Mouse (Mus musculus): ENCODE results near the gene Prps1. TPM values are rescaled to one million over a fixed set of nuclear protein-coding genes. Genes with fewer than 3 reads are reported as not detected.
"Not testable (repeated sequence)": the region's sequence is repeated elsewhere in the genome, so short reads cannot be mapped to it uniquely, and the experiment has no call there.

Prps1 gene
- polyA plus RNA-seq, 1 experiment from 2014 or later = 27.5 TPM

GRCm38 (mm10) chrX:140491884-140492571, 35.6 kb downstream of the Prps1 start:
- ATAC-seq (ENCODE audit: low read depth) = no peak; the same call in 1 of the 2 replicates
- Histone ChIP-seq H3K9me3 (replicated peaks; ENCODE audit: control insufficient read depth, low read length) (no peaks in the 10 kb centered on the region), H3K4me1 (ENCODE audit: control insufficient read depth, low read depth, low read length) (no peaks in the 10 kb centered on the region; the same call in 1 of the 2 replicates), H3K4me2 (ENCODE audit: low read depth, low read length) (no peak overlapping the region), H3K27me3 (ENCODE audit: control insufficient read depth, insufficient read depth, low read depth, low read length) (no peaks in the 10 kb centered on the region), H3K9ac (ENCODE audit: low read depth, low read length) (no peak overlapping the region), H3K4me3 (ENCODE audit: low read depth, low read length) (no peak overlapping the region), H3K36me3 (ENCODE audit: control insufficient read depth, insufficient read depth) (no peaks in the 10 kb centered on the region), H3K27ac (ENCODE audit: low read length) (no peak overlapping the region)
- WGBS (ENCODE audit: insufficient replicate concordance) = 29% methylated on average over 10 of the region's 10 CpGs

GRCm38 (mm10) chrX:140493527-140494029, 37.2 kb downstream of the Prps1 start:
- ATAC-seq (ENCODE audit: low read depth) = peak; percentile 35; the same call in 1 of the 2 replicates
- Histone ChIP-seq H3K9ac (ENCODE audit: low read depth, low read length) (no peak overlapping the region), H3K36me3 (ENCODE audit: control insufficient read depth, insufficient read depth) (no peaks in the 10 kb centered on the region), H3K4me1 (ENCODE audit: control insufficient read depth, low read depth, low read length) (no peaks in the 10 kb centered on the region; the same call in 1 of the 2 replicates), H3K27ac (ENCODE audit: low read length) (no peak overlapping the region), H3K4me2 (ENCODE audit: low read depth, low read length) (no peak overlapping the region), H3K4me3 (ENCODE audit: low read depth, low read length) (no peak overlapping the region), H3K27me3 (ENCODE audit: control insufficient read depth, insufficient read depth, low read depth, low read length) (no peaks in the 10 kb centered on the region), H3K9me3 (replicated peaks; ENCODE audit: control insufficient read depth, low read length) (no peaks in the 10 kb centered on the region)
- WGBS (ENCODE audit: insufficient replicate concordance) = 40% methylated on average over 7 of the region's 7 CpGs

- WGBS (ENCODE audit: insufficient replicate concordance) = 57% methylated on average over 6 of the region's 6 CpGs
- Histone ChIP-seq H3K27ac (ENCODE audit: low read length) (no peak overlapping the region), H3K9ac (ENCODE audit: low read depth, low read length) (no peak overlapping the region), H3K27me3 (ENCODE audit: control insufficient read depth, insufficient read depth, low read depth, low read length) (no peaks in the 10 kb centered on the region), H3K36me3 (ENCODE audit: control insufficient read depth, insufficient read depth) (no peaks in the 10 kb centered on the region), H3K4me1 (ENCODE audit: control insufficient read depth, low read depth, low read length) (no peaks in the 10 kb centered on the region; the same call in 1 of the 2 replicates), H3K4me2 (ENCODE audit: low read depth, low read length) (no peak overlapping the region), H3K4me3 (ENCODE audit: low read depth, low read length) (no peak overlapping the region), H3K9me3 (replicated peaks; ENCODE audit: control insufficient read depth, low read length) (no peaks in the 10 kb centered on the region)
- ATAC-seq (ENCODE audit: low read depth) = no peak
Observed at GRCm38 (mm10) chrX:140494170-140494569, 37.8 kb downstream of the Prps1 start.

- not testable (repeated sequence) for H3K4me3 ChIP-seq (ENCODE audit: low read depth, low read length); H3K27me3 ChIP-seq (ENCODE audit: control insufficient read depth, insufficient read depth, low read depth, low read length); H3K27ac ChIP-seq (ENCODE audit: low read length); H3K4me1 ChIP-seq (ENCODE audit: control insufficient read depth, low read depth, low read length); H3K9me3 ChIP-seq (replicated peaks; ENCODE audit: control insufficient read depth, low read length); H3K9ac ChIP-seq (ENCODE audit: low read depth, low read length); H3K4me2 ChIP-seq (ENCODE audit: low read depth, low read length); H3K36me3 ChIP-seq (ENCODE audit: control insufficient read depth, insufficient read depth); ATAC-seq (ENCODE audit: low read depth)
- 32% methylated on average over 4 of the region's 4 CpGs for WGBS (ENCODE audit: insufficient replicate concordance)
Observed at GRCm38 (mm10) chrX:140498431-140498830, 42.0 kb downstream of the Prps1 start.

GRCm38 (mm10) chrX:140500306-140500705, 43.9 kb downstream of the Prps1 start:
- 55% methylated on average over 5 of the region's 5 CpGs for WGBS (ENCODE audit: insufficient replicate concordance)
- Histone ChIP-seq H3K9me3 (replicated peaks; ENCODE audit: control insufficient read depth, low read length) (no peaks in the 10 kb centered on the region), H3K36me3 (ENCODE audit: control insufficient read depth, insufficient read depth) (no peaks in the 10 kb centered on the region), H3K4me3 (ENCODE audit: low read depth, low read length) (no peak overlapping the region), H3K27ac (ENCODE audit: low read length) (no peak overlapping the region), H3K4me2 (ENCODE audit: low read depth, low read length) (no peak overlapping the region), H3K4me1 (ENCODE audit: control insufficient read depth, low read depth, low read length) (peaks cover 8% of the 10 kb centered on the region), H3K27me3 (ENCODE audit: control insufficient read depth, insufficient read depth, low read depth, low read length) (no peaks in the 10 kb centered on the region), H3K9ac (ENCODE audit: low read depth, low read length) (no peak overlapping the region)
- no peak for ATAC-seq (ENCODE audit: low read depth)

GRCm38 (mm10) chrX:140501401-140502301, 45.2 kb downstream of the Prps1 start:
- no peak overlapping the region for H3K9ac ChIP-seq (ENCODE audit: low read depth, low read length)
- 35% methylated on average over 9 of the region's 9 CpGs for WGBS (ENCODE audit: insufficient replicate concordance)
- no peak for ATAC-seq (ENCODE audit: low read depth)
- no peak overlapping the region; the same call in 1 of the 2 replicates for H3K27ac ChIP-seq (ENCODE audit: low read length)
- peaks cover 13% of the 10 kb centered on the region for H3K4me1 ChIP-seq (ENCODE audit: control insufficient read depth, low read depth, low read length)
- no peak overlapping the region for H3K4me3 ChIP-seq (ENCODE audit: low read depth, low read length)
- H3K9me3 ChIP-seq (replicated peaks; ENCODE audit: control insufficient read depth, low read length) = no peaks in the 10 kb centered on the region
- H3K4me2 ChIP-seq (ENCODE audit: low read depth, low read length) = no peak overlapping the region
- no peaks in the 10 kb centered on the region for H3K36me3 ChIP-seq (ENCODE audit: control insufficient read depth, insufficient read depth)
- no peaks in the 10 kb centered on the region for H3K27me3 ChIP-seq (ENCODE audit: control insufficient read depth, insufficient read depth, low read depth, low read length)

- H3K4me1 ChIP-seq (ENCODE audit: control insufficient read depth, low read depth, low read length) = peaks cover 13% of the 10 kb centered on the region
- no peaks in the 10 kb centered on the region for H3K36me3 ChIP-seq (ENCODE audit: control insufficient read depth, insufficient read depth)
- H3K4me2 ChIP-seq (ENCODE audit: low read depth, low read length) = no peak overlapping the region
- H3K27ac ChIP-seq (ENCODE audit: low read length) = no peak overlapping the region
- H3K9me3 ChIP-seq (replicated peaks; ENCODE audit: control insufficient read depth, low read length) = no peaks in the 10 kb centered on the region
- H3K9ac ChIP-seq (ENCODE audit: low read depth, low read length) = no peak overlapping the region
- ATAC-seq (ENCODE audit: low read depth) = peak; percentile 55
- H3K4me3 ChIP-seq (ENCODE audit: low read depth, low read length) = no peak overlapping the region
- 23% methylated on average over 7 of the region's 7 CpGs for WGBS (ENCODE audit: insufficient replicate concordance)
- no peaks in the 10 kb centered on the region for H3K27me3 ChIP-seq (ENCODE audit: control insufficient read depth, insufficient read depth, low read depth, low read length)
Observed at GRCm38 (mm10) chrX:140503905-140504304, 47.5 kb downstream of the Prps1 start.

GRCm38 (mm10) chrX:140505497-140506238, 49.3 kb downstream of the Prps1 start:
- Histone ChIP-seq H3K27ac (ENCODE audit: low read length) (peak overlapping the region; percentile 44; the same call in 1 of the 2 replicates), H3K9me3 (replicated peaks; ENCODE audit: control insufficient read depth, low read length) (no peaks in the 10 kb centered on the region), H3K27me3 (ENCODE audit: control insufficient read depth, insufficient read depth, low read depth, low read length) (no peaks in the 10 kb centered on the region), H3K9ac (ENCODE audit: low read depth, low read length) (no peak overlapping the region), H3K4me2 (ENCODE audit: low read depth, low read length) (peak overlapping the region; percentile 7; the same call in 1 of the 2 replicates), H3K4me1 (ENCODE audit: control insufficient read depth, low read depth, low read length) (peaks cover 13% of the 10 kb centered on the region), H3K4me3 (ENCODE audit: low read depth, low read length) (no peak overlapping the region), H3K36me3 (ENCODE audit: control insufficient read depth, insufficient read depth) (no peaks in the 10 kb centered on the region)
- 37% methylated on average over 15 of the region's 15 CpGs for WGBS (ENCODE audit: insufficient replicate concordance)
- ATAC-seq (ENCODE audit: low read depth) = peak; percentile 81

Measured in liver, embryonic 16.5 days (tissue).